Mouse (Mus musculus) gastrocnemius, postnatal 36 days (tissue): ENCODE measurements at regions not wholly inside any gene's neighbourhood (a gene's known extent, or its start where the extent isn't known, plus 50 kb on each side); places are given as distances from the start of the nearest gene placed in this dataset.

ENCODE experiments used
- DNase-seq, 2 experiments: peaks; one replicate each; pipeline ENCODE4 v3.0.0; 2022
- intact Hi-C: fragments of 180-260 bp; cut with DNase I; formaldehyde crosslinking; loops from one replicate; pipeline ENCODE4 v1.15.1; 2025

DNA sequence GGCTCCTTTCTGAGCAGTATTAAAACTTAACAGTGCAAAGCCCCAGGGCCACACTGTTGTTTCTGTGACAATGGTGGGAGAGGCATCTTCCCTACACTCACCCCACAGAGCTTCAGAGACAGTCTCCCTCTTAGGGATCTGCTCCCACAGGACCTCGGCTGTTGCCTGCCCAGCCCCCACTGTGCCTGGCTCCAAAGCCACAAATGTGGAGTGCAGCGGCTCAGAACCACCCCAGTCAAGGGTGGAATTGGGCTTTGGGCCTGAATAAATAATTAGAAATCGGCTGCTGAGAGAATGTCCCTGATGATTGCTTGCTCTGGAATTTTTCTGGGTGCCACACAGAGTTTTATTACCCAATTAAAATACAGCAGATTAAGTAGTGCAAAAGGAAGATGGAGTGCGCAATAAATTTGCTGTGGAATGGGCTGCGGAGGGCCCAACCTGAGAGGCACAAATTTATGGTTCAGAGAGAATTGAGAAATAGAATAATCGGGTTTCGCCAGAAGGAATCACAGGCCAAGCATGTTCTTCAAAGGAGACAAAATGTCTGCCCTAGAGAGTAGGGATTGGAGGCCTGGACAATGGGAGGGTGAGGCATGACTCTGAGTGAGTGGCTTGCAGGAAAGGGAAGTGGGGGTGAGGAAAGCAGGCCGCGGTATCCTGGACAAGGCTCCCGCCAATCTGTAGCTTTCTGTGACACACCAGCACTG lies 56.4 kb downstream of the Cd24a start:
- intact Hi-C loops: no loop called here
- no peak for DNase-seq

GRCm38 (mm10) chr10:43641169-43641945 lies 63.3 kb downstream of the Cd24a start:
- no peak for DNase-seq
- intact Hi-C loops: no loop called here

DNA sequence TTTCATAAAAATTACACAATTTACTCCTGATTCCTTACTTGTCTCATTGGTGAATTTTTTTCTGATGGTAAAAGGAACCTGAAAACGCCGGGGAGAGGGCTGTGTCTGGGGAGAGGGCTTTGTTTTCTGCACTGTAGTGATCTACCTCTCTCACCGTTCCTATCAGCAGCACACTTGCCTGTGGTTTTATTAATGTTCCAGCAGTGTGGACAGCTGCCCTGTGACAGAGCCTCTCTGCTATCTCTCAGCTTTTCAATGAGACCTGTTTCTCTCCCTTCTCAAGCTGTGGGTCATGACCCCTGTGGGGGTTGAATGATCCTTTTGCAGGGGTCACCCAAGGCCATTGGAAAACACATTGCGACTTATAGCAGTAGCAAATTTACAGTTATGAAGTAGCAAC lies 68.2 kb downstream of the Cd24a start:
- intact Hi-C loops: no loop called here
- no peak for DNase-seq

DNA sequence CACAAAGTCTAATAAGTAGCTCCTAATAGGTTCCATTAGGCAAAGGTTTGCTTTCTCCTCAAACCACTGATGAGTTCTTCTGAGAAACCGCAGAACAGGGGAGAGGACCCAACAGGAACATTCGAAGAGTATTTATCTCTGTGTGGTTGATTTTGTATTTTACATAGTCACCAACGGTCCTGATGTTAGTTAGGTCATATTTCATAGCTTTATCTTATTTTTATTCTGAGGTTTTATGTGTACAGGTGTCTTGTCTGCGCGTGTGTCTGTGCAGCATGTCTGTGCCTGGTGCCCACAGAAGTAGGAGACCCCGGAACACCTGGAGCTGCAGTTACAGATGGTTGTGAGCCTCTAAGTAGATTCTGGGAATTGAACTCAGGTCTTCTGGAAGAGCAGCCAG lies 68.9 kb downstream of the Cd24a start:
- intact Hi-C loops: no loop called here
- DNase-seq: no peak

DNA sequence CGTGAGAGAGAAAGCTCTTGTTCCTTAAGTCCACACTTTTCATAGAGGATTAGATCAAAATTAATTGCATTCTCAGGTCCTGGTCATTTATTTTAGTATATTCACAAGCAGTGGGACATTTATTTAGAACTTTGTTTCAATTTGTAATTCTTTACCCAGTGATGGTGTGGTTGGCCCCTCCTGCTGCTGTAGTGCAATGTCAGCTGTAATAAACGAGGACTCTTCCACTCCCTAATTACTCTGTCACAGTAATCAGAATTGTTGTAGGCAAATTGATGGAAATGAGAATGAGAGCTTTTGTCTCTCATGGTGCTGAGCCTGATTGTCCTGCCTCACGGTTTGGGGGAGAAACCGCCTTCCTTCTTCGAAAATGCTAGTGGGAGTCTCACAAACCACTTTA lies 70.1 kb downstream of the Cd24a start:
- intact Hi-C loops: no loop called here
- no peak for DNase-seq

DNA sequence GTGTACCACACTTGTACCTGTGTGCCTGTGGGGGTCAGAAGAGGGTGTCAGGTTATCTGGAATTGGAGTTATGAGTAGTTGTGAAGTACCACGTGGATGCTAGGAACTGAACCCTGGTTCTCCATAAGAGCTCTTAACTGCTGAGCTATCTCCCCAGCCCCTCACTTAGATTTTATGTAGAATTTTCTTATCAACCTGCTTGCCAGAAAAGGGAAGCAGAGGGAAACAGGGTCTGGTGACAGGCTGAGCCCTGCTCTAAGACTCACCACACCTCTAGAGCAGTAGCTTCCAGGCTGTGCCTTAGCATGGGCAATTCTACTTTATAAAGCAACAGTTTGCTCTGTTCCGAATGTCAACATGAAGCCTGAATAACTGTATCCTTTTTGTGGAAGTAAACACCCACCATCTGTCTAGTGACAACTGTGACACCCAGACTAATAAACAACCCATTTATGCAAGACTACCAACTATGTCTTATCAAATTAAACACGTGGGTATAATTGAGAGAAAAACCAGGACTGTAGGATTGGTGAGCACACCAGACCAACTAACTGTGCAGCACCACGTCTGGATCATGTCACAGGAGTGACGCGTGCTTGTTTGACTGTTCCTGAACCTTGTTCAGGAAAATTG lies 70.8 kb downstream of the Cd24a start:
- intact Hi-C loops: no loop called here
- DNase-seq: no peak

DNA sequence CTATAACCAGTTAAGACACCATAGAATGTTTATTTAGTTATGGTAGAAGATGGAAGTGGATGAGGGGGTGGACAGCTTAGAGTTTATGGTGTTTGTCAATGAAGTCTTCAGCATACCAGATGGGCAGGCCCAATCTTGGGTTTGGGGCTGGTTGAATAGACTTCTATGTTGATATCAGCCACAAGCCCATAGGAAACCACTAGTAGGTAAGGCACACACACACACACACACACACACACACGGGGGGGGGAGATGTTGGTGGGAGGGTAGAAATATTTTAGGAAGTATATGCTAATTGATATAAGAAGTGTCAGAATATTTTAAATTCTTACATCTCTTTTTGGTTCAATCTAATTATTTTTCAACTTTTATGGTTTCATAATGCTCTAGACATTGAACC lies 72.4 kb downstream of the Cd24a start:
- intact Hi-C loops: no loop called here
- no peak for DNase-seq

GRCm38 (mm10) chr10:43651505-43651904 lies 73.4 kb downstream of the Cd24a start:
- DNase-seq: no peak
- intact Hi-C loops: no loop called here

- intact Hi-C loops: no loop called here
- DNase-seq: no peak
Observed at GRCm38 (mm10) chr10:43651915-43652314, 73.8 kb downstream of the Cd24a start.

DNA sequence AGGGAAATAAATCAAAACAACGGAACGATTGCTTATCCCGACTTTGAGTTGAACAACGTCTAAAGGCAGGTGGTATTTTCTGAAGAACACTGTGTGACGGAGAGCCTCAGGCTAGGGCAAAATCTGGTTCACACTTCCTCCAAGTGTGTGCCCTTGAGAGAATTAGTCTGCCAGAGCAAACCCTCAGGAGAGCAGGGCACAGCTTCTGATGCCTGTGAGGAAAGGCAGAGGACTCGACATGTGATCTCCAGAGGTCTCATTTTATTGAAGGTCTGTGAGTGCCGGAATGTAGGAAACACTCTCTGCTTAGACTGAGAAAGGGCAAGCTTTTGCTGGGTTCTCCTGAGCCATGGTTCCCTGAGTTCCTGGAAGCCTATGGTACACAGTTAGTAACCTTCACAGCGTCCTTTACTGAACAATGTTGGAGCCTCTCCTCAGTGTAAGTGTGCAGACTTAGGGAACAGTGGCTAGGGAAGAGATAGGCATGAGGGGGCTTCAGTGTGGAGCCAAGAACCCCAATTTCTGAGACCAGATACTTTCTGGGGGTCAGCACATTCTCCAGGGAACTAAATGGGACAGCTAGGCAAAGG lies 77.1 kb downstream of the Cd24a start:
- DNase-seq: no peak
- intact Hi-C loops: no loop called here

DNA sequence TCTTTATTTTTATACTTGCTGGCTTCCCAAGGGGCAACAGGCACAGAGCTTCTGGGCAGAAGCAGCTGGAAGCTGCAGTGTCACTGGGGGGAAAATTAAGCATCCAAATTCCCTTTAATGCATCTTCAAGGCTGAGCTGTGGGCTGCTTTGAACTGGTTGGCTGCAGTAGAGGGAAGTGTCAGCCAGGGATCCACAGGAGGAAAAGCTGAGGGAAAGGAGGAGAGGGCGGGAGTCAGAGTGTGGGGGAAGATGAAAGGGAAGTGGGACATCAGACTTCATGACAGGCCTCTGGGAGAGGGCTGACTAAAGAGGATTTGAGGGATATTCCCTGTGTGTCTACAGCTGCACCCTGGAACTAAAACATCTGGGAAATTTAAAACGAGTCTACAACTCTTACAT lies 77.6 kb downstream of the Cd24a start:
- no peak for DNase-seq
- intact Hi-C loops: no loop called here

- DNase-seq: no peak
- intact Hi-C loops: no loop called here
Observed at GRCm38 (mm10) chr10:43656207-43656606, 78.1 kb downstream of the Cd24a start.

DNA sequence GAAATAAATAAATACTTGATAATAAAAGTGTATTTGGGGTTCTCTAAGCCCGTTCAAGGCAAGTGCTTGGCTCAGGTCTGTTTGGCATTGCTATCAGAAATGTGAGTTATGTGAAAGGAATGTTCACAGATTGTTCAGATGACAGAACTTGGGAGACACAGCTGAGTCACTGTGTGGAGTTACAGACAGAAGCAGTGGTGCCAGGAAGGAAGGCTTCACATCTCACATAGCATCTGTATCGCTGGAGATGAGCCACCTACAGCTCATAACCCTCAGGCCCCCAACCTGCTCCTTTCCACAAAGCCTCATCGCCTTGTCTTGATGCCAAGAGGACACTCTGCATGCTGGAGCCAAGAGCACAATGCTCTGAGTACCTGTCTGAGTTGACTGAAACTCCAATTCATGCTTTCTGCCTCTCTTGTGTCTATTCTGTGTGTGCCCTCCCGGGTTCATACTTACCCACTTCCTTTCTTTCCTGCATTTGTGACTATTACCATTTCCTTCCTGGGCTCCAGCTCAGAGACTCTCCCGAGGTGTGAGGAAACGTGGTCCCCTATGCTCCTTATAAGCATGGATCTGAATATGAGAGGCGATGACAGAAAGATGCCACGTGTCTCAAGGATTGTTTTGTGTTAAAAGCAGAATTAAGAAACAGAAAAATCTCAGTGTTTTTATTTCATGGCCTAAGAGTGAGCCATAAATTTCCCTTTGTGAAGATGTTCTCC lies 79.6 kb downstream of the Cd24a start:
- DNase-seq: no peak
- intact Hi-C loops: no loop called here

DNA sequence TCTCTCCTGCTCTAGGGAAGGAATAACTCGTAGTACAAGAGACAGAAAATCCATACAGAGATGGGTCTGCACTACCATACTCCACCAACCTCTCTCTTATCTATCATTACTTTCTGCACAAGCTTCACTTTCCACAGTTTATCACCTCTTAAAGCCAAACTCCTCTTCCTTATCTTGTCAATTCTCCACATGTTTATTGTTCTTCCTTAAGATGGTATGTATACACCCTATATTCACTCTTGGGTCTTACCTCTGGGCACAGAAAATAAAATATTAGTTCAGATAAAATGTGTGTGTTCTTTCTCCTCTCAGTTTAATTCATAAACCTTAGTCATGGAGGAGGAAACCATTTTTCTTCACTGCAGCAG lies 80.1 kb downstream of the Cd24a start:
- intact Hi-C loops: no loop called here
- no peak for DNase-seq

- no peak for DNase-seq
- intact Hi-C loops: no loop called here
Observed at GRCm38 (mm10) chr10:43664844-43665243, 86.8 kb downstream of the Cd24a start.

GRCm38 (mm10) chr10:43666262-43667085 lies 88.4 kb downstream of the Cd24a start:
- DNase-seq: no peak
- intact Hi-C loops: no loop called here

DNA sequence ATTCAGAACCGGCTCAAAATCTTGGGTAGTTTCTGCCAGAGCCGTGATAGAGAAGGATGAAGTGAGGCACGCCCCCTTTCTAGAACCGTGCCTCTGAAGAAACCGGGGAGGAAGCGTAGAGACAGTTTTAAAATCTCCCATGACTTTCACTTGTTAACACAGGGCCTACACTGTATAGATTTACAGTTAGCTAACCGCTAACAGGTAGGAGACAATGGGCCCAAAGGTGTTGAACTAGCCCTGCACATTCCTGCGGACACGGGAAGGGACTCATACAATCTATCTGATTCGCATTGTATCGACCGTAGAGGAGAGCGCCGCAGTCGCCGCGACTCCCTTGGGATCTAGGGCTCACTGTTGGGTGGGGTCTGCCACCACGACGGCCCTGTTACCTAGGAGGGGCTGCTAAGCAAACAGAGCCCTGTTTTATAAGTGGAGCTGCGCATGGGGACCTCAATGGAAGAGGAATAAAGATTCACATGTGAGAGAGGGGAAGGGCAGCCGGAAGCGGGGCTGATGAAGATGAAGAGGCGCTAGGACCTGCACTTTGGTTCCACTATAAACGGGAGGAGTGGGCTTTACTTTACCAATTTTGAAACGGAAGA lies 89.1 kb downstream of the Cd24a start:
- intact Hi-C loops: no loop called here
- DNase-seq: no peak

DNA sequence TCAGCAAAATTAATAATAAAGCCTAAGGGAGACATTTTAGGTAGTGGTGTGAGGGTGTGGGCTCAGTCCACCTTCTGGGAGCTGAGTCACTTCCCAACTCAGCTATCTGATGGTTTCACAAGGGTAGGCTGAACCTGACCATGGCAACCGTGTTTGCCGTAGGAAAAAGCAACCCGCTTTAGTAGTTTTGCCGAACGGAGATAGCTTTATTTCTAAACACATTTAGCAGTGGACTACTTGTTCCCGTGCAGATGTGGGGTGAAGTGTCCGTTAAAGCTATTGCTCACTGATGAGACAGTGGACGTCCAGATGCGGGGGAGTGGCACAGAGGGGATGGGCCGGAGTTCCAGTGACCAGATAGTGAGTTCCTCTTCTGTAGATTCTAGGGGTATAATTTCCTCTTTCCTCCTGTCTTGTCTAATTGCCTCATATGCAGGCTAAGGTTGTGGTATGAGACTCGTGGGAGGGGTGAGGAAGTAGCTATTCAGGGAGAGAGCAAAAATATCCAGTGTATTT lies 89.7 kb downstream of the Cd24a start:
- intact Hi-C loops: no loop called here
- no peak for DNase-seq

GRCm38 (mm10) chr10:43669471-43669870 lies 91.4 kb downstream of the Cd24a start:
- DNase-seq: no peak
- intact Hi-C loops: no loop called here
